Comparison of ENCODE assay signal across 8 mouse cellular contexts in genomic region chr2:127070435-127070841, GRCm38 (mm10). TPM values are rescaled to one million over a fixed set of nuclear protein-coding genes. Genes with fewer than 3 reads are reported as not detected.
DNase-seq lines count a peak whose midpoint lies in the region; ATAC-seq lines count a peak whose summit lies in the region.

Blvra (plus strand) TSS chr2:127070665.

- peaks cover 8% of the 10 kb centered on the region for H3K4me1 ChIP-seq in hindbrain, embryonic 12.5 days

- under 1% methylated on average over 32 of the region's 32 CpGs for WGBS in hindbrain, embryonic 12.5 days

- no peaks in the 10 kb centered on the region for H3K9me3 ChIP-seq in hindbrain, embryonic 12.5 days (replicated peaks)

- peak; percentile 99 for ATAC-seq in hindbrain, embryonic 12.5 days (ENCODE audit: low FRiP score)

- H3K9ac ChIP-seq in hindbrain, embryonic 12.5 days = peak within 1 kb of the TSS; percentile 84

- H3K36me3 ChIP-seq in hindbrain, embryonic 12.5 days = peaks cover 12% of the 10 kb centered on the region

- peak; percentile 92 for DNase-seq in NIH3T3 (ENCODE audit: low read depth)
- peak; percentile 93 to 96 for DNase-seq in cerebellum, postnatal 10 days
- peak; percentile 65 to 84 for DNase-seq in frontal cortex, postnatal 10 days (ENCODE audit: low spot score in 2 of 2)
- DNase-seq in layer of hippocampus, postnatal 14 days (ENCODE audit: low spot score in 2 of 2) = peak; percentile 71 to 89
- DNase-seq in lung, postnatal 14 days = peak; percentile 86
- DNase-seq in retina, adult 2 months (ENCODE audit: low read depth, low spot score) = peak; percentile 63
- DNase-seq in thymus, postnatal 36 days = peak; percentile 88 to 91

- H3K4me3 ChIP-seq in hindbrain, embryonic 12.5 days = peak within 1 kb of the TSS; percentile 61

- H3K4me2 ChIP-seq in hindbrain, embryonic 12.5 days (replicated peaks) = peak within 1 kb of the TSS; percentile 73

- H3K27me3 ChIP-seq in hindbrain, embryonic 12.5 days = no peaks in the 10 kb centered on the region

- peak within 1 kb of the TSS; percentile 64; the same call in 1 of the 2 replicates for H3K27ac ChIP-seq in hindbrain, embryonic 12.5 days

RNA-seq across cellular contexts. Expression of gene Blvra, which starts in this region (rescaled TPM):
- polyA plus RNA-seq in hindbrain, embryonic 12.5 days (2016; fragmentation: Nextera tagmentation; extraction: Ambion mirVana) = 26.4 and 27.4 TPM in 2 replicates
- total RNA-seq in layer of hippocampus, postnatal 14 days (2021) = 10 to 100 TPM; 16.3 to 19.1 TPM

Comparison
In these comparisons a context has a peak if more than half of its experiments do, and no peak if none do; other contexts are left out.
1. Peak in every context shown above with its lines: DNase-seq, ATAC-seq, H3K4me3 ChIP-seq and H3K27ac ChIP-seq.